Mouse (Mus musculus) cerebellum, adult 2 months (tissue): ENCODE data around the gene Atp2b2. TPM values are rescaled to one million over a fixed set of nuclear protein-coding genes. Genes with fewer than 3 reads are reported as not detected.

Source experiments
- DNase-seq, 2 experiments: peaks; one replicate each; pipeline ENCODE4 v3.0.0; 2021
- H3K27ac ChIP-seq: fragments of 200-500 bp; 2 replicates; pipeline ENCODE4 v1.5.1; 2012; ENCODE audit warnings: low read length, control low read depth, inconsistent platforms; ENCODE audit not compliant: insufficient read depth
- H3K27me3 ChIP-seq: fragments of 200-500 bp; 2 replicates; pipeline ENCODE4 v1.6.1; 2012; ENCODE audit warnings: inconsistent platforms, mild to moderate bottlenecking, low read length, moderate library complexity; ENCODE audit not compliant: control insufficient read depth, insufficient read depth
- H3K4me1 ChIP-seq: fragments of 200-500 bp; 2 replicates; pipeline ENCODE4 v1.6.1; 2011; ENCODE audit warnings: low read length; ENCODE audit not compliant: control insufficient read depth, insufficient read depth
- H3K4me3 ChIP-seq: fragments of 200-500 bp; replicated peaks from 2 replicates; pipeline ENCODE3; 2011; ENCODE audit warnings: mild to moderate bottlenecking, low read depth, low read length, control low read depth; ENCODE audit not compliant: insufficient read depth
- CTCF ChIP-seq: fragments of 200-500 bp; IDR thresholded peaks from 2 replicates; pipeline ENCODE4 v1.5.1; 2011; ENCODE audit warnings: low read depth, mild to moderate bottlenecking, control low read depth, low read length, moderate library complexity, borderline replicate concordance; ENCODE audit not compliant: insufficient read depth
- POLR2A ChIP-seq: fragments of 200-500 bp; IDR thresholded peaks from 2 replicates; pipeline ENCODE4 v1.6.1; 2011; ENCODE audit warnings: low read length, control low read depth, borderline replicate concordance; ENCODE audit not compliant: insufficient read depth
- WGBS: fragments of 180-500 bp; shearing (Covaris S2); methylation state at CpG from one replicate; pipeline ENCODE4 v1.1.7; 2018; 5-methylcytosine and 5-hydroxymethylcytosine counted together
- polyA plus RNA-seq: library from polyadenylated mRNA; depleted of rRNA; stranded (reverse); fragments of >200 nt; gene quantifications from 2 replicates; pipeline ENCODE4 v1.2.3, GENCODE M21; 2012

Gene Atp2b2
- polyA plus RNA-seq, 1 experiment: 217 TPM

- peak within 1 kb of the TSS; percentile 78 for H3K4me3 ChIP-seq
- H3K27ac ChIP-seq: no peak within 1 kb of the TSS; the same call in 1 of the 2 replicates
- H3K4me1 ChIP-seq: no peaks in the 10 kb centered on the region
- DNase-seq: peak; percentile 83 to 90
- H3K27me3 ChIP-seq: no peaks in the 10 kb centered on the region
- TF ChIP-seq CTCF (no peak), POLR2A (peak; percentile 95)
- 7% methylated on average over 41 of the region's 41 CpGs for WGBS
These were observed 301.9 kb downstream of the Atp2b2 start, which contains the start of gene Sec13 for GRCm38 (mm10) chr6:113740236-113741217. Gene Sec13 (minus strand): TSS chr6:113740743.

DNA sequence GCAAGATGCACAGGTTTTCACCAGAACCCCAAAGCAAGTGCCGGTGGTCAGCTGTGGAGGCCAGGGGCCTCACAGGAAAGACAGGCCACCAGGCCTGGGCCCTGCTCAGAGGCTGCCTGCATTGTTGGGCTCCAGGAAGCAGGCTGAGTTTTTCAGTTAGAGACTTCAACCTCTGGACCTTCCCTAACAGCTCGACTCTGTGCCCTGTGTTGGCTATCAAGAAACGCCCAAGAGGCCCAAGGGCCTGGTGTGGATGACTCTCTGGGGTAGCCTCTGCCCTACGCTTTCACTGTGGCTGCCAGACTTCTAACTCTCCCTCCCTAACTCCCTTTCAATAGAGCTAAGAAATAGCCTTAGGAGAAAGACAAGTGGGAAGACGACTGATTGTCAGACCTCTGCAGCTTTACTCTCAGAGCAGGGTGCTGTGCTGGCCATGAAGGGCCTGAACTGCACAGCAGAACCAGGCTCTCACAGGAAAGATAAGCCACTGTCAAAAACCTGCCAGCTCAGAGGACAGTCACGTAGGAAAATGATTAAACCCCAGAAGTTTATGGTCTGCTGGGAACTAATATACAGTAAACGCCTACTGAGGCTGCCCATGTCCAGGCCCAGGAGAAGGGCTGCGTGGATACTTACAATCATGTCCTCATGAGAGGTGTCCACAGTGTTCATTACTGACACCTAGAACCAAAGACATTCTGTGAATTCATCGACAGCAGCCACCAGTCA is 304.9 kb downstream of the Atp2b2 start:
- Histone ChIP-seq H3K27ac (no peak overlapping the region), H3K4me1 (no peaks in the 10 kb centered on the region), H3K4me3 (no peak overlapping the region), H3K27me3 (no peaks in the 10 kb centered on the region)
- DNase-seq: no peak
- TF ChIP-seq POLR2A (no peak), CTCF (no peak)
- WGBS: 91% methylated on average over 9 of the region's 9 CpGs

- no peak for TF ChIP-seq CTCF
- TF ChIP-seq POLR2A: no peak
- Histone ChIP-seq H3K4me3 (no peak overlapping the region), H3K27me3 (no peaks in the 10 kb centered on the region), H3K4me1 (no peaks in the 10 kb centered on the region; the same call in 1 of the 2 replicates), H3K27ac (no peak overlapping the region)
- WGBS: 89% methylated on average over 3 of the region's 3 CpGs
- no peak for DNase-seq
These were observed 311.1 kb downstream of the Atp2b2 start for GRCm38 (mm10) chr6:113731296-113731695.

- WGBS: 88% methylated on average over 7 of the region's 7 CpGs
These were observed 314.2 kb downstream of the Atp2b2 start for GRCm38 (mm10) chr6:113728181-113728580.

DNA sequence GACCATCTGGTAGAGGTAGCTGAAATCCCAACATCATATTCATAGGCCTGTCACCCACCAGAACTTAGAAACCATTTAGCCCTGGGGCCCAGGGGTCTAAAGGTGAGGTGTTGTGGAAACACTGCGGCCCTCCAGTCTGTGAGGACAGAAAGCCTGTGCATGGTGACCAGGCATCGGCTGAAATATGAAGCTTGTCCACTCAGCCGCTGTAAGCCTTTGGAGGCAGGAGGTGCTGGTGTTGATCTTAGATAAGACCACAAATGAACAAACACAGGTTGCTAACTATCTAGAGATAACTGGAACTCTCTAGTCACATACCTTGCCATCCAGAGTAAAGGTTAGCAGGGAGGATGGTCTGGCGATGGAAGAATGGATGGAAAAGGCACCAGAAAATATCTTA is 321.4 kb downstream of the Atp2b2 start:
- Histone ChIP-seq H3K27me3 (no peaks in the 10 kb centered on the region), H3K27ac (no peak overlapping the region), H3K4me1 (peaks cover 7% of the 10 kb centered on the region; the same call in 1 of the 2 replicates), H3K4me3 (no peak overlapping the region)
- TF ChIP-seq POLR2A: no peak
- TF ChIP-seq CTCF: no peak
- no peak for DNase-seq
- WGBS: 96% methylated on average over 4 of the region's 4 CpGs

More at GRCm38 (mm10) chr6:113728181-113728580, 314.2 kb downstream of the Atp2b2 start:
- Histone ChIP-seq H3K4me3 (no peak overlapping the region), H3K4me1 (no peaks in the 10 kb centered on the region; the same call in 1 of the 2 replicates), H3K27ac (no peak overlapping the region), H3K27me3 (no peaks in the 10 kb centered on the region)
- no peak for TF ChIP-seq CTCF
- no peak for TF ChIP-seq POLR2A
- no peak for DNase-seq

- Histone ChIP-seq H3K4me1 (peaks cover 7% of the 10 kb centered on the region; the same call in 1 of the 2 replicates), H3K4me3 (no peak within 1 kb of the TSS), H3K27me3 (no peaks in the 10 kb centered on the region), H3K27ac (no peak within 1 kb of the TSS)
- no peak for DNase-seq
- TF ChIP-seq POLR2A: no peak
- no peak for TF ChIP-seq CTCF
- 78% methylated on average over 3 of the region's 3 CpGs for WGBS
These were observed 322.5 kb downstream of the Atp2b2 start, which contains the start of gene Ghrl for GRCm38 (mm10) chr6:113719878-113720277. Gene Ghrl (minus strand): TSS chr6:113719880.

GRCm38 (mm10) chr6:113717541-113717940 is 324.9 kb downstream of the Atp2b2 start:
- peak; percentile 32 to 67 for DNase-seq
- Histone ChIP-seq H3K27ac (no peak overlapping the region), H3K4me3 (no peak overlapping the region), H3K4me1 (peaks cover 7% of the 10 kb centered on the region; the same call in 1 of the 2 replicates), H3K27me3 (no peaks in the 10 kb centered on the region)
- TF ChIP-seq CTCF (no peak), POLR2A (no peak)
- WGBS: 61% methylated on average over 3 of the region's 3 CpGs
